17 mouse cellular contexts compared by ENCODE assay signal in genomic region chr1:62956526-62956925, GRCm38 (mm10).
"Had no signal": no experiment of that assay in that cellular context is flagged by ENCODE, and none has a peak within 500 bp of the region (broad histone marks: within the 10 kb centered on the region; RNA-seq: fewer than 3 reads in every experiment).

No protein-coding gene starts in this region.

- H3K36me3 ChIP-seq: limb, embryonic 15.5 days had no signal

- H3K9me3 ChIP-seq: limb, embryonic 15.5 days had no signal

- H3K9ac ChIP-seq: limb, embryonic 15.5 days; liver, embryonic 14.5 days; liver, postnatal 0 days had no signal

- DNase-seq: kidney, adult 2 months; kidney, postnatal 25 days; layer of hippocampus, adult 9-11 months; liver, postnatal 0 days; midbrain, embryonic 14.5 days; thymus, adult 2 months; thymus, postnatal 14 days had no signal

- H3K27me3 ChIP-seq: limb, embryonic 15.5 days had no signal

- H3K4me2 ChIP-seq: limb, embryonic 15.5 days; liver, embryonic 11.5 days; midbrain, embryonic 11.5 days had no signal

- ATAC-seq: hindbrain, postnatal 0 days; inflammation-experienced regulatory T-cells, adult 6 months; intestine, embryonic 16.5 days; liver, postnatal 0 days had no signal

- H3K27ac ChIP-seq: hindbrain, postnatal 0 days; kidney, postnatal 0 days; layer of hippocampus, adult 2 months; limb, embryonic 15.5 days; liver, embryonic 14.5 days; stomach, postnatal 0 days had no signal

- H3K4me3 ChIP-seq: layer of hippocampus, adult 2 months; limb, embryonic 15.5 days had no signal
